Mouse (Mus musculus): Measurements from ENCODE around the gene Sdk2.
A peak's percentile ranks its signal among the peaks of the same experiment; 100 is the strongest.

The Sdk2 gene

GRCm38 (mm10) chr11:114044373-114044772 lies 22.5 kb downstream of the Sdk2 start:
- DNase-seq = no peak

GRCm38 (mm10) chr11:114043530-114043929 lies 23.3 kb downstream of the Sdk2 start:
- no peak for DNase-seq

- no peak for DNase-seq
Measured at GRCm38 (mm10) chr11:114040391-114041035, 26.3 kb downstream of the Sdk2 start.

- peak; percentile 15 to 45 for DNase-seq
Measured at GRCm38 (mm10) chr11:114038036-114038435, 28.8 kb downstream of the Sdk2 start.

GRCm38 (mm10) chr11:114031491-114031890 lies 35.4 kb downstream of the Sdk2 start:
- DNase-seq = no peak

- DNase-seq = no peak
Measured at GRCm38 (mm10) chr11:114030214-114030613, 36.6 kb downstream of the Sdk2 start.

GRCm38 (mm10) chr11:114028512-114028911 lies 38.3 kb downstream of the Sdk2 start:
- DNase-seq = peak; percentile 7 to 29

GRCm38 (mm10) chr11:114028021-114028420 lies 38.8 kb downstream of the Sdk2 start:
- no peak for DNase-seq

- DNase-seq = no peak
Measured at GRCm38 (mm10) chr11:114025056-114025455, 41.8 kb downstream of the Sdk2 start.

GRCm38 (mm10) chr11:114023965-114024364 lies 42.9 kb downstream of the Sdk2 start:
- DNase-seq = no peak

- no peak for DNase-seq
Measured at GRCm38 (mm10) chr11:114022166-114022565, 44.7 kb downstream of the Sdk2 start.

- DNase-seq = no peak
Measured at GRCm38 (mm10) chr11:114019087-114019486, 47.8 kb downstream of the Sdk2 start.

- DNase-seq = no peak
Measured at GRCm38 (mm10) chr11:114016889-114017392, 49.9 kb downstream of the Sdk2 start.

- DNase-seq = no peak
Measured at GRCm38 (mm10) chr11:114016108-114016888, 50.5 kb downstream of the Sdk2 start.

GRCm38 (mm10) chr11:114011523-114011922 lies 55.3 kb downstream of the Sdk2 start:
- DNase-seq = no peak

- no peak for DNase-seq
Measured at GRCm38 (mm10) chr11:114005879-114006278, 61.0 kb downstream of the Sdk2 start.

- DNase-seq = no peak
Measured at GRCm38 (mm10) chr11:114004651-114005050, 62.2 kb downstream of the Sdk2 start.

GRCm38 (mm10) chr11:114003195-114003594 lies 63.7 kb downstream of the Sdk2 start:
- DNase-seq = peak; percentile 37 to 52

- DNase-seq = no peak
Measured at GRCm38 (mm10) chr11:114000051-114000450, 66.8 kb downstream of the Sdk2 start.

- DNase-seq = no peak
Measured at GRCm38 (mm10) chr11:113998702-113999101, 68.1 kb downstream of the Sdk2 start.

- no peak for DNase-seq
Measured at GRCm38 (mm10) chr11:113993921-113994320, 72.9 kb downstream of the Sdk2 start.

- no peak for DNase-seq
Measured at GRCm38 (mm10) chr11:113992894-113993293, 74.0 kb downstream of the Sdk2 start.

GRCm38 (mm10) chr11:113991886-113992285 lies 75.0 kb downstream of the Sdk2 start:
- no peak for DNase-seq

GRCm38 (mm10) chr11:113990466-113990865 lies 76.4 kb downstream of the Sdk2 start:
- DNase-seq = peak; percentile 15 to 25
